ENCODE assay signal across 8 mouse cellular contexts in the genomic region with DNA sequence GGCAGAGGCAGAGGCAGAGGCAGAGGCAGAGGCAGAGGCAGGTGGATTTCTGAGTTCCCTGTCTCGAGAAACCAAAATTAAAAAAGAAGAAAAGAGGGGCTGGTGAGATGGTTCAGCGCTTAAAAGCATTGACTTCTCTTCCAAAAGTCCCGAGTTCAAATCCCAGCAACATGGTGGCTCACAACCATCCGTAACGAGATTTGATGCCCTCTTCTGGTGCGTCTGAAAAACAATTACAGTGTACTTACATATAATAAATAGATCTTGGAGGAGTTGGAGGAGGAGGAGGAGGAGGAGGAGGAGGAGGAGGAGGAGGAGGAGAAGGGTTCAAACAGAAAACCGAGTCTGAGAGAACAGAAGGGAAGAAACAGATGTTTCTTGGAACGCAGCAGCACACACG. TPM values are rescaled to one million over a fixed set of nuclear protein-coding genes. Genes with fewer than 3 reads are reported as not detected.
DNase-seq lines count a peak whose midpoint lies in the region; ATAC-seq and TF ChIP-seq lines count a peak whose summit lies in the region.

No protein-coding gene starts in this region.

- 0 out of 2 replicates have a peak, but pooled peaks have one; percentile 0 for ATAC-seq in lung, postnatal 0 days
- no peak for ATAC-seq in forebrain, embryonic 11.5 days (replicated peaks; ENCODE audit: low FRiP score)
- ATAC-seq in limb, embryonic 11.5 days (ENCODE audit: insufficient number of reproducible peaks, low FRiP score, low TSS enrichment, low read depth), result no peak

- no peaks in the 10 kb centered on the region for H3K4me1 ChIP-seq in lung, postnatal 0 days (ENCODE audit: insufficient read depth, low read depth, low read length)
- H3K4me1 ChIP-seq in forebrain, embryonic 11.5 days (replicated peaks; ENCODE audit: control insufficient read depth, insufficient read depth, low read length), result no peaks in the 10 kb centered on the region; the same call in 1 of the 2 replicates
- H3K4me1 ChIP-seq in limb, embryonic 11.5 days (ENCODE audit: control insufficient read depth, insufficient read depth, low read length), result no peaks in the 10 kb centered on the region
- peaks cover 4% of the 10 kb centered on the region for H3K4me1 ChIP-seq in olfactory bulb, adult 2 months (ENCODE audit: control insufficient read depth, insufficient read depth, low read length)

- no peaks in the 10 kb centered on the region for H3K9me3 ChIP-seq in lung, postnatal 0 days (ENCODE audit: low read length)
- no peaks in the 10 kb centered on the region for H3K9me3 ChIP-seq in forebrain, embryonic 11.5 days (ENCODE audit: control insufficient read depth, low read length)
- H3K9me3 ChIP-seq in limb, embryonic 11.5 days (ENCODE audit: control insufficient read depth, low read length), result no peaks in the 10 kb centered on the region

- peak overlapping the region; percentile 68 for H3K4me3 ChIP-seq in lung, postnatal 0 days (ENCODE audit: low read depth, low read length)
- peak overlapping the region; percentile 54 for H3K4me3 ChIP-seq in forebrain, embryonic 11.5 days (ENCODE audit: low read depth, low read length)
- peak overlapping the region; percentile 55 for H3K4me3 ChIP-seq in limb, embryonic 11.5 days (ENCODE audit: low read depth, low read length)
- H3K4me3 ChIP-seq in olfactory bulb, adult 2 months (ENCODE audit: insufficient read depth, low read depth, low read length), result peak overlapping the region; percentile 90

- H3K9ac ChIP-seq in lung, postnatal 0 days (replicated peaks; ENCODE audit: low read depth), result 0 out of 2 replicates have a peak overlapping the region, but pooled peaks have one; percentile 19
- peak overlapping the region; percentile 37; the same call in 1 of the 2 replicates for H3K9ac ChIP-seq in forebrain, embryonic 11.5 days (ENCODE audit: low read length)
- peak overlapping the region; percentile 23; the same call in 1 of the 2 replicates for H3K9ac ChIP-seq in limb, embryonic 11.5 days (ENCODE audit: low read length)

- no peak for TF ChIP-seq CTCF in lung, postnatal 0 days (IDR thresholded peaks at IDR 0.05)
- no peak for TF ChIP-seq CTCF in olfactory bulb, adult 2 months (IDR thresholded peaks at IDR 0.05; ENCODE audit: insufficient read depth, low read depth, low read length)

- no peak for TF ChIP-seq POLR2A in olfactory bulb, adult 2 months (IDR thresholded peaks at IDR 0.05; ENCODE audit: insufficient read depth, low read depth, low read length)

- H3K27ac ChIP-seq in lung, postnatal 0 days (ENCODE audit: low read length), result peak overlapping the region; percentile 91
- no peak overlapping the region for H3K27ac ChIP-seq in forebrain, embryonic 11.5 days (ENCODE audit: low read depth, low read length)
- H3K27ac ChIP-seq in limb, embryonic 11.5 days (replicated peaks; ENCODE audit: low read depth, low read length), result no peak overlapping the region
- peak overlapping the region; percentile 96 for H3K27ac ChIP-seq in olfactory bulb, adult 2 months (ENCODE audit: insufficient read depth, low read depth, low read length)

- 35% methylated on average over 9 of the region's 9 CpGs for WGBS in lung, postnatal 0 days
- 39% methylated on average over 9 of the region's 9 CpGs for WGBS in forebrain, embryonic 11.5 days
- WGBS in limb, embryonic 11.5 days, result 36% methylated on average over 9 of the region's 9 CpGs
- WGBS in olfactory bulb, adult 2 months, result 26% methylated on average over 9 of the region's 9 CpGs

- DNase-seq in lung, postnatal 0 days (ENCODE audit: low spot score), result no peak
- no peak for DNase-seq in lung, postnatal 10 days
- no peak for DNase-seq in forebrain, embryonic 11.5 days (ENCODE audit: low spot score)
- DNase-seq in limb, embryonic 11.5 days (ENCODE audit: low spot score), result no peak
- no peak for DNase-seq in thymus, postnatal 4 days
- no peak for DNase-seq in MN1 (ENCODE audit: low spot score)
- DNase-seq in left cerebral cortex, adult 9 months (ENCODE audit: low spot score in 2 of 2), result no peak

- peak overlapping the region; percentile 44 for H3K4me2 ChIP-seq in lung, postnatal 0 days (replicated peaks; ENCODE audit: low read depth, low read length)
- peak overlapping the region; percentile 40 for H3K4me2 ChIP-seq in forebrain, embryonic 11.5 days (ENCODE audit: low read depth, low read length, severe bottlenecking)
- peak overlapping the region; percentile 35 for H3K4me2 ChIP-seq in limb, embryonic 11.5 days (ENCODE audit: low read depth, severe bottlenecking)

- H3K27me3 ChIP-seq in lung, postnatal 0 days (replicated peaks; ENCODE audit: insufficient read depth, low read length), result no peaks in the 10 kb centered on the region
- no peaks in the 10 kb centered on the region for H3K27me3 ChIP-seq in forebrain, embryonic 11.5 days (ENCODE audit: control insufficient read depth, insufficient read depth, low read length)
- H3K27me3 ChIP-seq in limb, embryonic 11.5 days (ENCODE audit: control insufficient read depth, insufficient read depth, low read length), result no peaks in the 10 kb centered on the region

- TF ChIP-seq EP300 in lung, postnatal 0 days (IDR thresholded peaks at IDR 0.05), result no peak

- H3K36me3 ChIP-seq in lung, postnatal 0 days (ENCODE audit: insufficient read depth, low read length), result no peaks in the 10 kb centered on the region
- H3K36me3 ChIP-seq in forebrain, embryonic 11.5 days (ENCODE audit: control insufficient read depth, insufficient read depth, low read length), result no peaks in the 10 kb centered on the region
- H3K36me3 ChIP-seq in limb, embryonic 11.5 days (ENCODE audit: control insufficient read depth, insufficient read depth, low read length), result no peaks in the 10 kb centered on the region; the same call in 1 of the 2 replicates

RNA-seq across cellular contexts. Expression of gene Lamtor1, which starts 10.0 kb away (rescaled TPM):
- polyA plus RNA-seq in lung, postnatal 0 days (2015; fragmentation: Nextera tagmentation; extraction: Ambion mirVana), result 131 and 153 TPM in 2 replicates
- polyA plus RNA-seq in forebrain, embryonic 11.5 days (2014; fragmentation: Nextera tagmentation; extraction: Ambion mirVana), result 126 and 145 TPM in 2 replicates
- polyA plus RNA-seq in limb, embryonic 11.5 days (2014; fragmentation: Nextera tagmentation; extraction: Ambion mirVana), result 139 and 150 TPM in 2 replicates
- polyA plus RNA-seq in olfactory bulb, adult 2 months (2012; ENCODE audit: insufficient read depth, insufficient read length, low replicate concordance, missing spikeins), result not detected in 2 replicates

RNA-seq across cellular contexts. Expression of gene Tomt, which starts 10.5 kb away (rescaled TPM):
- 0.05 and 0.17 TPM in 2 replicates for polyA plus RNA-seq in lung, postnatal 0 days (2015; fragmentation: Nextera tagmentation; extraction: Ambion mirVana)
- 0.53 and 0.56 TPM in 2 replicates for polyA plus RNA-seq in forebrain, embryonic 11.5 days (2014; fragmentation: Nextera tagmentation; extraction: Ambion mirVana)
- polyA plus RNA-seq in limb, embryonic 11.5 days (2014; fragmentation: Nextera tagmentation; extraction: Ambion mirVana), result 0.40 and 0.78 TPM in 2 replicates
- not detected in 2 replicates for polyA plus RNA-seq in olfactory bulb, adult 2 months (2012; ENCODE audit: insufficient read depth, insufficient read length, low replicate concordance, missing spikeins)

RNA-seq across cellular contexts. Expression of gene Folr1, which starts 25.1 kb away (rescaled TPM):
- polyA plus RNA-seq in lung, postnatal 0 days (2015; fragmentation: Nextera tagmentation; extraction: Ambion mirVana), result 0.95 and 2.4 TPM in 2 replicates
- polyA plus RNA-seq in forebrain, embryonic 11.5 days (2014; fragmentation: Nextera tagmentation; extraction: Ambion mirVana), result 10.5 and 11.4 TPM in 2 replicates
- polyA plus RNA-seq in limb, embryonic 11.5 days (2014; fragmentation: Nextera tagmentation; extraction: Ambion mirVana), result not detected in 2 replicates
- polyA plus RNA-seq in olfactory bulb, adult 2 months (2012; ENCODE audit: insufficient read depth, insufficient read length, low replicate concordance, missing spikeins), result not detected in 2 replicates

RNA-seq across cellular contexts. Expression of gene Anapc15, which starts 32.2 kb away (rescaled TPM):
- 26.0 and 28.8 TPM in 2 replicates for polyA plus RNA-seq in lung, postnatal 0 days (2015; fragmentation: Nextera tagmentation; extraction: Ambion mirVana)
- 102 and 103 TPM in 2 replicates for polyA plus RNA-seq in forebrain, embryonic 11.5 days (2014; fragmentation: Nextera tagmentation; extraction: Ambion mirVana)
- 97.6 and 98.8 TPM in 2 replicates for polyA plus RNA-seq in limb, embryonic 11.5 days (2014; fragmentation: Nextera tagmentation; extraction: Ambion mirVana)
- polyA plus RNA-seq in olfactory bulb, adult 2 months (2012; ENCODE audit: insufficient read depth, insufficient read length, low replicate concordance, missing spikeins), result not detected in 2 replicates

RNA-seq across cellular contexts. Expression of gene Lrrc51, which starts 38.0 kb away (rescaled TPM):
- 41.5 and 46.1 TPM in 2 replicates for polyA plus RNA-seq in lung, postnatal 0 days (2015; fragmentation: Nextera tagmentation; extraction: Ambion mirVana)
- 8.3 and 8.6 TPM in 2 replicates for polyA plus RNA-seq in forebrain, embryonic 11.5 days (2014; fragmentation: Nextera tagmentation; extraction: Ambion mirVana)
- polyA plus RNA-seq in limb, embryonic 11.5 days (2014; fragmentation: Nextera tagmentation; extraction: Ambion mirVana), result 13.2 TPM in 2 replicates
- polyA plus RNA-seq in olfactory bulb, adult 2 months (2012; ENCODE audit: insufficient read depth, insufficient read length, low replicate concordance, missing spikeins), result not detected in 2 replicates

Comparison
In these comparisons a context has a peak if more than half of its experiments do, and no peak if none do; other contexts are left out.
1. H3K27ac ChIP-seq: peak in lung, postnatal 0 days (single experiment) and olfactory bulb, adult 2 months (single experiment); none in forebrain, embryonic 11.5 days (single experiment) and limb, embryonic 11.5 days (single experiment).
2. Peak in every context shown above with its lines, with median percentiles within 50 percentile points of each other: H3K4me2 ChIP-seq, H3K4me3 ChIP-seq and H3K9ac ChIP-seq.